Mouse (Mus musculus): Measurements from ENCODE around the gene Nmnat3. TPM values are rescaled to one million over a fixed set of nuclear protein-coding genes. Genes with fewer than 3 reads are reported as not detected.

Gene Nmnat3
- total RNA-seq, 2 experiments from 2014 or later = 9.8 to 13.6 TPM

DNA sequence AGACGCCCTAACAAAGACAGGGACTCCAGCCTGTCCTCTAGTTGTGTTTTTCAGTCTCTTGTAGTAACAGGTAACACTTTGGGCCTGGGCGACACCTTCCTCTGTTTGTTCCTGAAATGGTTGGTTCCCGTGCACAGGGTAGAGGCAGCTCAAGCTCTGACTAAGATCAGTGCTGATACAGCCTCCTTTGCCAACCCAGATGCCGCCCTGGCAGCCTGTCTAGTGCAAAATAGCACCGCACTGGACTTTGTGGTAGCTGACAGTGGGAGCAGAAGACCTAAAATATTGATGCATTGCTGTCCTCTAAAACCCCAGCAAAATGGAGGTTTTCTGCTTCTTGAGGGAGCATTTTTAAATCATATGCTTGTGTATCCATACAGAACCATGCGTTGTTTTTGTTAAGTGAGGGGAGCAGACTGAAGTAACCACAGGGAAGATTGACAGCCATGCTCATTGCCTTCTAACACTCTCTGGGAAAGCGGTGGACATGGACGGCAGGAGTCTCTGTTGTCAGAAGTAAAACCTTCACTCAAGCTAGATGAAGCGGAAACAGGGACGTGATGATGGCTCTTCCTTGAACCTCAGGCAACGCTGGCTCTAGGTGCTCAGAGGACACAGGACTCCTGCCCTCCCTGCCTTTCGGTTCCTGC lies 24.2 kb downstream of the Nmnat3 start:
- no peak for DNase-seq (ENCODE audit: low spot score in 2 of 2)

DNA sequence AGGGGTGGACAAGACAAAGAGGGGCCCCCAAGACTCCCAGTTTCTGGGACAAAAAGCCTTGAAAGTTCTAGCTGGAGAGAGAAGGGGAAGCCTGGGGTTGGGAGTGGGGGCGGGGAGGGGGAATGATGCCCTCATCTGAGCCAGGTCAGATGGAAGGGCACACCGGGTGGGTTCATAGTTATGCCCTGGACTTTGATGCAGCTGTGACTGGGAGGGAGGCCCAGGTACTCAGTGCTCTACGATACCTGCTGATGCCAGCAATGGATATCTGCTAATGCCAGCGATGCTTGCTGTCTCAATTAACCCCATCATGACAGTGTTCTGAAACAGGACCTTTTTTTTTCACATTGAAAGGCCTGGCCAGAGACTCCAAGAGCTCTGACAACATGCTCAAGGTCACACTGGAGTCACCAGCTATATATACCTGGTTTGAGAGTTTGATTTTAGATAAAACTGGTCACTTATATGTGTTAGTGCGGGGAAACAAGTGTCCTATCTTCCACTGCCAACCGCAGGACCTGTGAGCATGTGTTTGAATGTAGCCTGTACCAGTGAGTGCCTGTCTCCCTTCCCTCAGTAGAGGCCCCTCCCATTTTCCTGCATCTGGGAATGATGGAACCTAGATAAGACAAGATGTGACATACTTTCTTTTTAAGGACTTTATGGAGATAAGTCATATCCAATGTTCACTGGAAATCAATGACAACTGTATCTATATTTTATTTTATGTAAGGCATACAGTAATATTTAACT lies 25.6 kb downstream of the Nmnat3 start:
- no peak for DNase-seq (ENCODE audit: low spot score in 2 of 2)

GRCm38 (mm10) chr9:98313587-98313986 lies 26.4 kb downstream of the Nmnat3 start:
- no peak for DNase-seq (ENCODE audit: low spot score in 2 of 2)

- DNase-seq (ENCODE audit: low spot score in 2 of 2) = no peak
These were observed 26.9 kb downstream of the Nmnat3 start for GRCm38 (mm10) chr9:98314059-98314650.

- DNase-seq (ENCODE audit: low spot score in 2 of 2) = no peak
These were observed 30.7 kb downstream of the Nmnat3 start for GRCm38 (mm10) chr9:98317897-98318296.

DNA sequence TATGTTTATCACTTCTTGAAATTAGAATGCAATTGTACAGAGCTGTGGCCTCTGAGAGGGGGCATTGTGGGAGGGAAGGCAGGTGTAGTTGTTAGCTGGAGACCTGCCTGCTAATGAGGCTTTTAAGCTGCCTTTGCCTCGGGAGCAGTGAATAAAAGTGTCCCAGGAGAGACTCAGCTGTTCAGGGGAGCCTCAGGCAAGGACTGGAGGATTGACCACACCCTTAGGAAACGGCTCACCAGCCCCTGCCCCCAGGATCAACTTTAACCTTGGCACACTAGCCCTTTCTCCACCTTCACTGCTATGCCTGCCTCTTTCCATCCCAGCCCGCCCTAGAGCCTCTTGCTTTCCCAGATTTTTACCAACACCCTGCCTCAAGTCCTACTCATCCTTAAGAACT lies 31.6 kb downstream of the Nmnat3 start:
- DNase-seq (ENCODE audit: low spot score in 2 of 2) = no peak

DNA sequence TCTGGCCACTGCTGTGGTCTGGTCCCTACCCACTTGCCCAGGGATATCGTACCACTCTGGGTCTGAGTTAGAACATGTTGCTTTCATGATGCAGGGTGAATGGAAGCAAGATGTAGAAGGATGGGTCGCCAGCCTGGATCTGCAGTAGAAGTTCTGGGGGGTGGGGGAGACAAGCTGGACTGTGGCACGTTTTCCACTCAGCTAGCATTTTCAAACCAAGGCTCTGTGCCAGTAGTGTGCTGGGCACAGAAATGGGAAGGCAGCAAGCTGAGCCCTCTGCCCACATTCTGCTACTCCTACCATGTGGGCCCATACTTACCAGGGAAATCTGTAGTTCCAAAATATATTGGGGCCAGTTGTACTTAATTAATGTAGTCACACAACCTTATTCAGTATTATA lies 33.5 kb downstream of the Nmnat3 start:
- no peak for DNase-seq (ENCODE audit: low spot score in 2 of 2)

DNA sequence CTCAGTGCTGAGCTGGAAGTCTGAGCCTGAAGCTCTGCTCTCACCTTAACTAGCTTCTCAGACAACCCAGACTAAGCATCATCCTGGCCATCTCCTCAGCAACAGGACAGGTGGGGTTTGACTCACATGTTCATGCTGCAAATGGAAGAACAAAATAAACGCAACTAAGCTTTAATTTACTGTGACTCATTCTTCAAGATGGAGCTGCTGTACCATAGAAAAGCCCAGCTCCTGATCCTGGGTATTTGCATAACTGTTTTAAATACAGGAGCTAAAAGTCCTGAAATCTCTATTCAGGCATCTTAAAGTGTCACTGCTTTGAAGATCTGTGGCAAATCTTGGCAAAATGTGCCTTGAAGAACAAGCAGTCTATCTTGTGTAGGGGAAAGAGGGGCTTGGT lies 38.9 kb downstream of the Nmnat3 start:
- DNase-seq (ENCODE audit: low spot score in 2 of 2) = no peak

- DNase-seq (ENCODE audit: low spot score in 2 of 2) = no peak
These were observed 41.4 kb downstream of the Nmnat3 start for GRCm38 (mm10) chr9:98328415-98329176.

GRCm38 (mm10) chr9:98329274-98330105 lies 42.3 kb downstream of the Nmnat3 start:
- no peak for DNase-seq (ENCODE audit: low spot score in 2 of 2)

DNA sequence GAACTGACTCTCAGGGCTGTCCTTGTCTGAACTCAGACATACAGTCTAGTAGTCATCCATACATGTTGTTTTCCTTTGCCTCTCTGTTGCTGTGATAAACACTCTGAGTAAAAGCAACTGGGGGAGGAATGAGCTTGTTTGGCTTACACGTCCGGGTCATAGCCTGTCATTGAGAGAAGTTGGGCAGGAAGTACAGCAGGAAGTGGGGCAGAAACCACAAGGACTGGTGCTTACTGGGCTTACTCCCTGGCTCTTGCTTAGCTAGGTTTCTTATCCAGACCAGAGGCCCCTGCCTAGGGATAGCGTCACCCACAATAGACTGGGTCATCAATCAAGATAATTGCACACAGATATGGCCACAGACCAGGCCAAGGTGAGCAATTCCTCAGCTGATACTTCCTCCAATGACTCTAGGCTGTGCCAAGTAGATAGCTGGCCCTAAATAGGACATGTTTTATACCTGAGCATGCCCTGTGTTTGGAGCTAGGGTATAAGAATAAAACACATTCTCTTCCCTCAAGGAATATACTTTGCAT lies 46.1 kb downstream of the Nmnat3 start:
- DNase-seq (ENCODE audit: low spot score in 2 of 2) = no peak

DNA sequence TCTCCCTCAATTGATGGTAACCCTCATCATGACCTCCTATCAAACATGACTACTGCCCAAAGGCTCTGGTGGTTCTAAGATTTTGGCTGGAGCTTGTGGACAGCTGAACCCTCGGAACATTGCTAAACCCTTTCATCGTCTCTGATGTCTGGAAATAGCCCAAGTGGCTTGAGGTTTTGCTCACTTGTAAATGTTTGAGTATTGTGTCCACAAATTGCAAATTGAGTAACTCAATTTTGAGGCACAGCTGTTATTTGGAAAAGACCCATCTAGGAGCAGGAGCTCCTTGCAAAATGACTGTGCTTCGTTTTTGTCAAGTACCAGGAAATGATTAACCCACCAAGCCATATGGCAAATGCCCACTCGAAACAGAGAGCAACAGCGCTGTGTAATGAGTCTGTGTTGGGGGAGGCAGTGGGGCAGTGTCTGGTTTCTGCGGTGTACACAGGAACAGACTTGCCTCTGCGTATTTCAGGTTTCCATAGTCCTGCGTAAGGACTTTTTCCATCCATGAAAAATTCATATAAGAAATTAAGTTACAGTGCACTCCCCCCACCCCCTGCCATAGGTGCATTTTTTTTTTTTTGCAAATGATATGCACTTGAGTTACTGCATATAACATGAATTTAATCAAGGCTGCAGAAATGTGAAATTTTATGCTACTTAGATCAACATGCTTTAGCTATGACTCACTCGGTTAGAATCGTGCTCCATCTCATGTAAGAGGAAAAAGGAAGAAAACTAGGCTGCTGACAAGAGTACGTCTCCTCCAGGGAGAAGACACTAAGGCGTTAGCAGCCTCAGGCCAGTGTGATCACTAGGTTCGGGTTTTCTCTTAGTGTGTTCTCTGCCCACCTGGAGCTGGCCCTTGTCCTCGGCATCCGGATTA lies 50.9 kb downstream of the Nmnat3 start:
- no peak for DNase-seq (ENCODE audit: low spot score in 2 of 2)

DNA sequence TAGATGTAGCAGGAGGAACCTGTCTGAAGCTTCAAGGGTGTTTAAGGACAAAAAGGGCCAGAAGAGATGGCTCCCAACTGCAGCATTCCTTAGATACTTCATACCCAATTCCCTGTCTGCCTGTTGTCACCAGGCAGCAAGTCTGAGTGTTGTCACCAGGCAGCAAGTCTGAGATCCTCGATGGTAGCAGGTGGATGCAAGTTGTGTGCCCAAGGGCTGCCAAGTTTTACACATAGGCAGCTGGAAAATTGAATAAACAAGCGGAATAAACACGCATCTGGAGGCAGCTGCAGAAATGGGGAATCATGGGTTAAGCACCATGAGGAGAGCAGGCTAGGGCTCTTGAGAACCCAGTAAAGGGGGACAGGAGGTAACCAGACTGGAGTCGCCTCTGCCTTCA lies 52.7 kb downstream of the Nmnat3 start:
- DNase-seq (ENCODE audit: low spot score in 2 of 2) = no peak

DNA sequence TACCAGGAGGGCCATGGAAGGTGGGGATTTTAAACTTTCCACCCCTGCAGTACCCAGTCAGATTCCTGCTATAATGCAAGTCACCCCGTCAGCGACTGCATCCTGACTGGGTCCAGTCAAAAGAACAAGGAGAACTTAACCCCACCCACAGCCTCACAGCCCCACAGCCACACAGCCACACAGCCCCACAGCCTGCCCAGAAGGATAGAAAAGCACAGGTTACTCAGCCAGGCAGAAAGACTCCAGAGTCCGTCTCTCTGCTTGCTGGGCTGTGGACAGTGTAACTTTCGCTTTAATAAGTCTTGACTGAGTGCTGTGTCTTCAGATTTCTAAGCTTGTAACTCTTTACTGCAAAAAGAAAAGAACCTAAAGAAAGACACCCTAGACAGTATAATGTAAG lies 53.2 kb downstream of the Nmnat3 start:
- no peak for DNase-seq (ENCODE audit: low spot score in 2 of 2)

DNA sequence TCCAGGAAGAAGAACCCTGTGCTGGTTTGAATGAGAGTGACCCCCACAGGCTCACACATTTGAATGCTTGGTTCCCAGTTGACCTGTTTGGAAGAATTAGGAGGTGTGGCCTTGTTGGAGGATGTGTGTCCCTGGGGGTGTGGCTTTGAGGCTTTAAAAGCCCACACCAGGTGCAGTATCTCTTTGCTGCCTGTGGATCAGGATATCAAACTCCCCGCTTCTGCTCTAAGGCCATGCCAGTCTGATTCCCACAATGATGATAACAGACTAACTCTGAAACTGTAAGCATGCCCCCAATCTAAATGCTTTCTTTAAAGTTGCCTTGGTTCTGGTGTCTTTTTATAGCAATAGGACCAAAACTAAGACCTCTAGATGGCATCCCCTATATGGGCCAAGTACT lies 58.6 kb downstream of the Nmnat3 start:
- DNase-seq (ENCODE audit: low spot score in 2 of 2) = no peak

DNA sequence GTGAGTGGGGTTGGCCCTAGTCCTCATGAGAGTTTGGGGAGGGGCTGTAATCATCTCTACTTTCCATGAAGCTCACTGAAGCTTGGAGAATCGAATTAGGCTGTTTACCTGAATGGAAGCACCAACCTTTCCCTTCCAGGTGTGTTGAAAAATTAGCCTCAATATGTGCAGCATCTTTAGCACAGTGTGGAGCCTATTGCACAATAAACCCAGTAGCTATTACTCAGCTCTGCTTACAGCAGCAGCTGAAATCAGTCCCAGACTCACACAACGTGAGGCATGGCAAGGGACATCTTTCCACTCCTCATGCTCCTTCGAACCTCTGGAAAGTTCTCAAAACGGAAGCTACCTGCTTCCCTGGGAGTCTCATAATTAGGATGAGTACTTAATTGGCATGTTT lies 59.0 kb downstream of the Nmnat3 start:
- DNase-seq (ENCODE audit: low spot score in 2 of 2) = no peak

- DNase-seq (ENCODE audit: low spot score in 2 of 2) = no peak
These were observed 59.8 kb downstream of the Nmnat3 start for GRCm38 (mm10) chr9:98347021-98347420.

DNA sequence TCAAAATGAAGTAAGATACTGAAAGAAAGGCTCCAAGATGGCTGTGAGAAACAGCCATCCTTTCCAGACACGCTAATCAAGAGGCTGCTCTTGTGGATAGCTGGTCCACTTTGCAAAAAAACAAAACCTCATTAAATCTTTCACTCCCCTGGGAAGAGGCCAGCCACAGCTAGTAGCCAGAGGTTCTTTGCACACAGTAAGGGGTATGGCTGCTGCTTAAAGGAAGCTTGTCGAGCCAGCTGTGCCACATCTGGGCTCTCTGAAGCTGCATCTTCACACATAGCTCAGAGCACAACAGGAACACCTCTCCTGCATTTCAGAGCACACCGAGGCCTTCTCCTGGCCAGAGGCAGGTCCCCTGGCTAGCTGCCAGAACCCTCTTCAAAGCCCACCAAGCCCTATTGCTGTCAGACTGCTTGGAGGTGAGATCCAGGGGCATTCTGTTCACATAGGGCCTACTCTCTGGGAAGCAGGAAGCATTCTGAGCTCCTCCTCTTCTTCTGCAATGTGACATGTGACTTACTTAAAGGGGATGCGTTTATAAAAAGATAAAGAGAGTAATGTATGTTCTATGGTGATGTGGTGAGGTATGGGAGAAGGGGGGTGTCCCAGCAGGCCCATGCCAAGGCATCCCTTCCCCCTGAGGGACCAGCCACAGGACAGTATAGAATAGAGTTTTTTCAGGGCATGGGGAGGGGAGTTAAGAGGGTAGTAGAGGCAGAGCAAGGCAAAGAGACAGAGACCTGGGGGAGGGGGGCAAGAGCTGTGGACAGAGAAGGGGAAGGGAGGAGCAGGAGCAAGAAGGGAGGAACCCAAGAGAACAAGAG lies 63.3 kb downstream of the Nmnat3 start:
- DNase-seq (ENCODE audit: low spot score in 2 of 2) = no peak

DNA sequence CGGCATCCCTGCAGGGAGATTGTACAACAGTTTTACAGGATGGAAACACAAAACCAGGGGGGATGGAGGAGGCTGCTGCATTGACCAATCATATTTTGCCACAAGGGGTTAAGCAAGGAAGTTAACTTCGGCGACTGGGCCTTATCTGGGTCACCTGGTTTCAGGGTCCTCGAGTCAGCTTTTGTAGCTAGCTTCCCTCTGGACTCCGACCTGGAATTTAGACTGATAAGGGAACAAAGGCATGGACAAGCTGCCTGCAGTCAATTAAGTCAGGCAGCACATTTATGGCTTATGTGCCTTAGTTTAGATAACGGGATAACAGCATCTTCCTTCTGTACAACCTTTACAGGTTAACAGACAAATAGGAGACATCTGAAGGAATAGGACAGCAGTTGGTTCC lies 65.1 kb downstream of the Nmnat3 start:
- no peak for DNase-seq (ENCODE audit: low spot score in 2 of 2)

All from adrenal gland, adult 18-20 months (tissue).